Mouse (Mus musculus) adrenal gland, adult 8-10 months (tissue): ENCODE data around the gene Mvd. TPM values are rescaled to one million over a fixed set of nuclear protein-coding genes. Genes with fewer than 3 reads are reported as not detected.

Experiments used
- DNase-seq: peaks from one replicate; pipeline ENCODE4 v3.0.0; 2022
- total RNA-seq, 4 experiments: library from RNA; stranded (reverse); gene quantifications; 2 replicates each; pipeline ENCODE4 v1.2.4; 2022

The Mvd gene
- total RNA-seq, 4 experiments from 2014 or later: 16.7 to 33.1 (median 22.0) TPM

GRCm38 (mm10) chr8:122457171-122457570 lies 13.9 kb upstream of the Mvd start:
- DNase-seq: no peak

DNA sequence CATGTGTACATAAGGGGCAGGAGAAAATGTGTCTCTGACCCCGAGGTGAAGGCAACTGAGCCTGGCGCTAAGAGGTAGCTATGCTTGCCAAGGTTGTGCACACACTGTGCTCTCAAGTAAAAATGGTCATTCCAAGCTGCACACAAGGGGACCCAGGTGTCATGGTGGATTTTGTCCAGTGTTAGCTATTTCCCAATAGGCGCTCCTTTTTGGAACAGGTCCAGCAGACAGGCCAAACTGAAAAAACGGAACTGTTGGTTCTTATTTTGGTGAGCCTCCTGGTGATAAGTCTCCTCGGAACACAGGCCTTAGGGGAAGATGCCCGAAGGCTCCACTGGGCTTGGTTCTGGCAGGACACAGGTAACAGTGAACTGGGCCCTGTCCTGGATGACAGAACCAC lies 11.2 kb upstream of the Mvd start:
- no peak for DNase-seq

DNA sequence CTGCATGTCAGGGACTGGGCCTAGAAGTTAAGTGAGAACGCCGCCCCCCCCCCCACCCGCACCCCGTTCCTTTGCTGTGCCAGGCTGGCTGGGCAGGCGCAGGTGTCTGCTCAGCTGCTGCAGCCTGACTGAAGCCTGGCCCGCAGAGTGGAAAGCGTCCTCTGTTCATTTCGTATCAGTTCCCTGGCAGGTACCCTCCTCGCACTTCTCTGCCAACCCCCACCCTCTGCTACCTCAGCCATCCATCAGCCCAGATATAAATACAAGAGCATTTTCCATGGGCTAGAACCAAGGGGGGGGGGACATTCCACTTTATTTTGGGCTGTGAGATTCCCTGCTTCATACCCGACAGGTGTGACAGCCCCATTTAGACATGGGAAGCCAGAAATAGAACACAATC lies 8.9 kb upstream of the Mvd start:
- no peak for DNase-seq

GRCm38 (mm10) chr8:122451161-122451703 lies 8.0 kb upstream of the Mvd start:
- no peak for DNase-seq

DNA sequence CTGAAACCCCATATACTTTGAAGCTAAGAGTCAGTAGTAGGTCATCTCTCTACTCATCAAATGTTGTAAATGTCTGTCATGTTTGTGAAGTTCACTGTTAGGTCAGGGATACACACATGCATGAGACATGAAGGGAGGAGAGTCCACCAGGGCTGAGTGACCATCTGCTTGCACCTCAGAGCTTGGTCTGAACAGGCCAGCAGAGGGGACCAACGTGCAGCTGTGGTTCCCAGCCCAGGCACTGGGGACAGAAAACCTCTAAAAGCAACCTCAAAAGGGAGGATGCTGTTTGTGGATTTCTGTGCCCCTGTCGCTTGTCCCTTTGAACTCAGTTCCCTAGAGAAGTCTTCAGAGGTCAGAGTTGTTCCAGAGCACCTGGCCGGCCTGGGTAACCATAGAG lies 2.0 kb upstream of the Mvd start:
- DNase-seq: no peak

DNA sequence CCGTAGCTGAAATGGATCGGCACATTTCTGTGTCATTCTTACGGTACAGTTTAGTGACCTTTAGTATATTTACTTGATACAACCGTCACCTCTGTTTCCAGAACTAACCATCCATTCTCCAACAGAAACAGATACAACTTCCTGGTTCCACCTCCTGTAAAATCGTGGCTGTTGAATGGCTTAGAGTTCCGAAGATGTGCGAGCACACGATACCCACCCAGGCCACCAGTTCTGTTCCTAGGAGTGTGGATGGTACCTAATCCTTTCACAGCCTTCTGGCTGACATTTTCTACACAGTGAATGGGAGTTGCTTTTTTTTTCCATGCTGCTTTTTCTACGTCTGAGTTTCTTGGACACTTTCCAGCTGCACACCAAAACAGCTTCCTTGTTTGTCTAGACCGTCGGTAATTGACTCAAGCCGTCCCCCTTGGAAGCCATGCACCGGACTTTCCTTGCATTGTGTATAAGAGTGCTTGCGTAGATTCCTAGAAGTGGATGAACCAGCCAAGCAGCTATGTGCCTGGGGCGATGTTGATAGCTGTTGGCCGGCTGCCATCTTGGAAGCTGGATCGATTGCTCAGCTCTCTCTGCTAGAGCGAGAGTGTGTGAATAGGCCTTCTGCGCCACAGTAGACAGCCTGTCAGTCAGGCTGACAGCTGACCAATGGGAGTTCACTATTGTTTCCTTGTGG lies 981 bp upstream of the Mvd start:
- peak; percentile 81 for DNase-seq

GRCm38 (mm10) chr8:122442781-122443180 lies 441 bp downstream of the Mvd start:
- DNase-seq: no peak

DNA sequence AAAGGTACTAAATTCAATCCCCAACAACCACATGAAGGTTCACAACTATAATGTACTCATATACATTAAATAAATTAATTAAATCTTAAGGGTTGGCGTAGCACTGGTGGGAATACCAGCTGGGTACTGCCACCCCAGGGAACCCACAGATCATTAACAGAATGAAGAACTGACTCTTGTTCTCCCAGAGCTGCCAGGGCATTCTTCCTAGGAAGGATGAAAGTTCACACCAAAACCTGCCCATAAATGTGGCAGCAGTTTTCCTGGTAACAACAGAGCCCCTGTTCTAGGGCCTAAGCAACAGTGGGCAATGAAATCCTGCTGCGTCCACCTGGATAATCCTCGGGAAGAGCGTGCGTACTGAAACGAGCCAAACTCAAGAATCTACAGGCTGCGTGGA lies 866 bp downstream of the Mvd start:
- no peak for DNase-seq

DNA sequence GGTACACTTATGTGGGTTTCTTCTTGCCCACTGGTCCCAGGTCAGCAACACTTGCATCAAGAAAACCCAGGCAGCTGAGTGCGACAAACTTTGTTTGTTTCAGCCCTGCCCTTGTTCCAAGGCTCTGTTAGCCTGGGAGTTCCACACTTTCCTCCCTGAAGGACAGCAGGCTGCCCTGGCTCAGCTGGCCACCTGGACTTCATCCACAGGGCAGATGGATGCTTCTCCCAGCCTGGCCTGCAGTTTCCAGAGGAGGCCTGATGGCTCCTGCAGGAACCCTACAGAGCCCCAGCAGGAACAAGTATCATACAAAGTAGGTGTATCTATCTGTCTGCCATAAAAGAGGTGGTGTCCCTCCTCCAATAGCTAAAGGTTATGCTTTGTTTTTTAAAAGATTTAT lies 1.9 kb downstream of the Mvd start:
- no peak for DNase-seq

DNA sequence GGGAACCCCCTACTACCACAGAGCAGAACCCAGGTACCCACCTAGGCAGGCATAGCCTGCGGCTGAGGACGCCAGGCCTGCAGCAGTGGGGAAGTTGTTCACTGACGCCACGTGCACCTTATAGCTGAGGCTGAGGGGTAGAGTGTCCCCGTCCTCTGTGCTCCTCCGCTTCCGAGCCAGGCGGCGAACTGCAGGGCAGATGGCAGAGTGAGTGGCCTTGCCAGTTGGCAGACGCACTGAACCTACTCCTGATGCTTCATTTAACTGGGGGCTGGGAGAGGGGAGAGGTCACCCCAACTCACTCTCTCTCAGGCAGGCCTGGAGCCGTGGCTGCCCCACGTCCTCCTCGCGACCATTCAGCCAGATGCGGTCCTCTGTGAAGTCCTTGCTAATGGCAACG lies 3.9 kb downstream of the Mvd start:
- DNase-seq: no peak

GRCm38 (mm10) chr8:122437708-122438331 lies 5.4 kb downstream of the Mvd start:
- DNase-seq: no peak

GRCm38 (mm10) chr8:122436586-122437125 lies 6.6 kb downstream of the Mvd start:
- DNase-seq: no peak

DNA sequence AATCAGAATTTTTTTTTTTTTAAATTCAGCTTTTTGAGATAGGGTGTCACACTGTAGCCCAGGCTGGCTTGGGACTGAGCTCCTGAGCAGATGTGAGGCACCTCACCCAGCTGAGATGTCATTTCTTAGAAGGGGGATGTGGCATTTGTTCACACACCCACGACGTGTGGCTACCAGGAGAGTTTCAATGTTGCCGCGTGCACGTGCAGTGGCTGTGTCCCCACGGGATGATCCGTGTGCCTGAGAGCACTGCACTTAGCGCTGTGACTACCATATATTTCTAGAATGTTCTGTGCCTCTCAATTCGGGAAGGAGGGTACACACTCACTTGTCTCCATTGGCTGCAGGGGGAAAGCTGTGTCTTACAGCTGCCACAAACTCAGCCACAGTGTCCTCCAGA lies 7.1 kb downstream of the Mvd start:
- DNase-seq: no peak

DNA sequence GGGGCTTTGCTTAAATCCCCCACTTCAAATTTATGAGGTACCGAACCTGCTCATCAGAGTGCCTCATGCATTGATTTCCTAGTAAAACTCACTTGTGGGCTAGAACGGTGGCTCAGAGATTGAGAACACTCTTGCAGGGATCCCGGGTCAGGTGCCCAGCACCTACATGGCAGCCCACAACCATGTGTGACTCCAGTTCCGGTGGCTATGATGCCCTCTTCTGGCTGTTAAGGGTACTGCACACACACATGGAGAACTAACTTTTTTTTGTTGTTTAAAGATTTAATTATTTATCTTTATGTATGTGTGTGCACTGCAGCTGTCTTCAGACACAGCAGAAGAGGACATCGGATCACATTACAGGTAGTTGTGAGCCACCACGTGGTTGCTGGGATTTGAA lies 7.8 kb downstream of the Mvd start:
- no peak for DNase-seq

GRCm38 (mm10) chr8:122433269-122433905 lies 9.8 kb downstream of the Mvd start:
- DNase-seq: no peak

DNA sequence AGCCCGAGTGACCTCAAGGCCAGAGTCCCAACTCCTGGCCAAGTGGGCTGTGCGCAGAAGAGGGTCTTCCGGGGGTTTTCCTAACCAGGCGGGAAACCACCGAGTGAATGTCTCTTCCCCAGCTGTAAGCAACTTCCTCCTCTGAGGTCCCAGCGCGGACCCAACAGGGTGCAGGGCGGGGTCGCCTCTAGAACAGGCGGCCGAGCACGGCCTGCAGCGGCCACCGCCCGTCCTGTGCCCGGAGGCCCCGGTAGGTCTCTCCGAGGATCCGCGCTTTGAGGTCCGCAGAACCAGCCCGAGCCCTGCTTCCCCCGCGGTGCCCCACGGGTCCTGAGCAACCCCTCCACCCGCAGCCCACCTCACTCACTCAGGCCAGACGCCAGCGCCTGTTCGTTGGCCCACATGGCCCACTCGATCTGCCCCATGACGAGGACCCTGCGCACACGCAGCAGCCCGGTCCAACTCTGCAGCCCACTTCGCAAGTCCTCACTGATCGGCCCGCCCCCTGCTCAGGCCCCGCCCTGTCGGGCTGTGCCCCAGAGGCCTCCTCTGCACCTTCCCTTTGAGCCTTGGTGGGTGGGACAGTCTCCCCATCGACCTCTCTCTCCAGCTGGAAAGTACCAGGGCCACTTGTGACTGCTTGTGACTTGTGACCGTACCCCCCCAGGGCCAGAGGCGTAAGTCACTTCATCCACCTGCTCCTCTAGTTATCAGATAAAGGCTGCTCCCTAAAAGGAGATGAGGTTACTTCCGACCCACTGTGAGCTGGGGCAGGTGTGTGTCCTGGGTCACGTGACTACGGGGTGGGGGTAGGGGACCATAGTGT lies 10.6 kb downstream of the Mvd start, which contains the start of gene Cyba:
Gene Cyba, minus strand, starts transcription at position 488 of the 826 bp plus-strand sequence.
- DNase-seq: peak; percentile 50

GRCm38 (mm10) chr8:122431694-122432442 lies 11.4 kb downstream of the Mvd start:
- DNase-seq: no peak

DNA sequence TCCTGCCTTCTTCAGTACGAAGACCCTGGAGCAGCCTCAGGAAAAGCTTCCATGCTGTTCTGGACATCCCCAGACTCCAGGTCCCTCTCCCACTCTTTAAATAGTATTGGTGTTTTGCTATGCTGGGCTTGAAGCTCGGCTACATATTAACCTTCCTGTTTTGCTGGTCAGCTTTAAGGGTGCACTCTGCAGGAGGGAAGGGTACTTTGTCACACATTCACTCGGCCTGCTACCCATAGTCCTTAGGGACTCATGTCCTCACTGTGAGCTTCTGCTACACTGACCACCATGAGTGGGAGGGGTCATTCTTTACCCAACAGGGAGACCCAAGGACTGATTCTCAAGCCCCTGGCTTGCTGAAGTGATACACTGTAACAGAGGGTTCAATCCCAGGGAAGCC lies 12.6 kb downstream of the Mvd start:
- DNase-seq: no peak

- DNase-seq: no peak
These were observed 13.1 kb downstream of the Mvd start for GRCm38 (mm10) chr8:122430058-122430636.

DNA sequence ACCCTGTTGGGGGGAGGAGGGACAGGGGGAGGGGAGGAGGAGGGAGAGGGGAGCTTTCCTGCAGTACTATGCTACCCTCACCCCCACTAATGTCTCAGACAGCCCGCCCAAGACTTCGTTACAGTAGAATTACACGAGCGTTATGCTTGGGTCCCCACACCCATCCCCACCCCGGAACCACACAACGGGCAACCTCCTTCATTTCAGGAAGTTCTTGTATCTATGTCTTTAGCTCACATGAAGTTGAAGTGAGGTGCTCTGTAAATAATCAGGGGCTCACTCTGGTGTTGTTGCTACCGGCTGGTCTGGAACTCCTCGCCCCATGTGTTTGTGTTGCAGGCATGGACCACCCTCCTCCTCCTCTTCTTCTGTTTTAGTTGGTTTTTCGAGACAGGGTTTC lies 15.1 kb downstream of the Mvd start:
- DNase-seq: no peak

DNA sequence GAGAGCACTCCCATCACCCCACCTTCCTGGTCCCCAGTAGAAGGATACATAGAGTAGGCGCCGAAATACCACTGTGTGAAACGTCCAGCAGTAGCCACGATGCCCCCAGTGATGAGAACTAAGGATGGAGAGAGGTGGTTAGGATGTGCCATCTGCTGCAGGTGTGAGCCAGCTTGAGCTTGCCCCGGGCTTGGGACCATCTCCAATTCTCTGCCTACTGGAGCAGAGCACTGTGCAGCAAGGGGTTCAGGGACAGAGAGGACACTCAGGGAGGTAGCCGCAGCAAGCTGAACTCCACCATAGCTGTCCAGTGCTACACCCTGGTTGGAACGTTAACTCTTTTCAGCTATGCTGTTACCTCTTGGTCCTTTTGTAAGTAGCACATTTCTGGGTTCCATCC lies 15.6 kb downstream of the Mvd start:
- no peak for DNase-seq
